Mouse (Mus musculus) forebrain, embryonic 13.5 days (tissue): ENCODE measurements at regions not wholly inside any gene's neighbourhood (a gene's known extent, or its start where the extent isn't known, plus 50 kb on each side); places are given as distances from the start of the nearest gene placed in this dataset.
"Not testable (repeated sequence)": the region's sequence is repeated elsewhere in the genome, so short reads cannot be mapped to it uniquely, and the experiment has no call there.

Experiments used
- ATAC-seq: fragments of 200-750 bp; cut with Nextera tagmentation; 2 replicates; pipeline ENCODE4 v1.8.0; 2017
- H3K27ac ChIP-seq: fragments of 300-500 bp; sonication (generic); 2 replicates; pipeline ENCODE4 v1.5.1; 2015; ENCODE audit warnings: inconsistent platforms, mild to moderate bottlenecking, moderate library complexity
- H3K27me3 ChIP-seq: fragments of 300-500 bp; sonication (generic); 2 replicates; pipeline ENCODE4 v1.6.1; 2015; ENCODE audit warnings: mild to moderate bottlenecking, inconsistent platforms
- H3K36me3 ChIP-seq: fragments of 300-500 bp; sonication (generic); 2 replicates; pipeline ENCODE4 v1.6.1; 2015; ENCODE audit warnings: mild to moderate bottlenecking, inconsistent platforms; ENCODE audit not compliant: poor library complexity, severe bottlenecking
- H3K4me1 ChIP-seq: fragments of 300-500 bp; sonication (generic); 2 replicates; pipeline ENCODE4 v1.6.1; 2015; ENCODE audit warnings: inconsistent platforms
- H3K4me2 ChIP-seq: fragments of 300-500 bp; sonication (generic); 2 replicates; pipeline ENCODE4 v1.6.1; 2015; ENCODE audit warnings: inconsistent platforms, mild to moderate bottlenecking, moderate library complexity
- H3K4me3 ChIP-seq: fragments of 300-500 bp; sonication (generic); 2 replicates; pipeline ENCODE4 v1.5.1; 2015; ENCODE audit warnings: mild to moderate bottlenecking, inconsistent platforms
- H3K9ac ChIP-seq: fragments of 300-500 bp; sonication (generic); 2 replicates; pipeline ENCODE4 v1.6.1; 2015; ENCODE audit warnings: mild to moderate bottlenecking, inconsistent platforms
- H3K9me3 ChIP-seq: fragments of 300-500 bp; sonication (generic); replicated peaks from 2 replicates; pipeline ENCODE4 v1.6.1; 2016; ENCODE audit warnings: inconsistent platforms
- WGBS: fragments of 180-500 bp; shearing (Covaris S2); methylation state at CpG from one replicate; pipeline ENCODE4 v1.1.7; 2015; 5-methylcytosine and 5-hydroxymethylcytosine counted together

DNA sequence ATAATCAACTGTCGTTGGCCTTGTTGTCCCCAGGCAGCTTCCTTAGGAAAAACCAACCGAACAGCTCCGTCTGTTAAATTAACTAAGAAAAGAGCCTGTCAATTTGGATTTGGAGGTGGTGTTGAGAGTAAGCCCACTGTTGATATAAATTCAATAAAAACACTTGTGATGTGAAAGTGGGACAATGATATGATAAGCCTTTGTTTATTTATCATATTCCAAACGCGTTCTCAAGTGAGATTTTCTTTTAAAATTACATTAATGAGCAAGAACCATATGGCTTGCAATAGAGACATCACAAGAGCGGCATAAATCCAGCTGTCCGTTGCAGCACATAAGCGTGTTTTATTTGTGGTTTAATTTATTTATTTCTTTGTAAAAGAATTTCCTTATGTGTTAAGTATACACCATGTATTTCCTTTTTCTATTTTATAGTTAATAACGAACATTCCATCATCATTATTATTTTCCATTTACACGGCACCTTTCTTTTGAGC, 307.5 kb upstream of the Cwc22 start:
- 72% methylated on average over 10 of the region's 10 CpGs for WGBS
- ATAC-seq: peak; percentile 43; the same call in 1 of the 2 replicates
- H3K4me2 ChIP-seq: no peak overlapping the region

GRCm38 (mm10) chr2:78246354-78246753, 300.2 kb upstream of the Cwc22 start:
- Histone ChIP-seq H3K9ac (no peak overlapping the region), H3K27me3 (no peaks in the 10 kb centered on the region), H3K4me3 (no peak overlapping the region), H3K4me2 (no peak overlapping the region), H3K36me3 (no peaks in the 10 kb centered on the region), H3K9me3 (no peaks in the 10 kb centered on the region), H3K4me1 (no peaks in the 10 kb centered on the region), H3K27ac (no peak overlapping the region)
- 65% methylated on average over 5 of the region's 5 CpGs for WGBS
- ATAC-seq: no peak

More for the DNA sequence above, 307.5 kb upstream of the Cwc22 start:
- H3K9ac ChIP-seq: no peak overlapping the region
- no peak overlapping the region for H3K4me3 ChIP-seq
- H3K27me3 ChIP-seq: no peaks in the 10 kb centered on the region
- H3K9me3 ChIP-seq: no peaks in the 10 kb centered on the region
- no peaks in the 10 kb centered on the region for H3K36me3 ChIP-seq
- no peaks in the 10 kb centered on the region for H3K4me1 ChIP-seq
- H3K27ac ChIP-seq: no peak overlapping the region

DNA sequence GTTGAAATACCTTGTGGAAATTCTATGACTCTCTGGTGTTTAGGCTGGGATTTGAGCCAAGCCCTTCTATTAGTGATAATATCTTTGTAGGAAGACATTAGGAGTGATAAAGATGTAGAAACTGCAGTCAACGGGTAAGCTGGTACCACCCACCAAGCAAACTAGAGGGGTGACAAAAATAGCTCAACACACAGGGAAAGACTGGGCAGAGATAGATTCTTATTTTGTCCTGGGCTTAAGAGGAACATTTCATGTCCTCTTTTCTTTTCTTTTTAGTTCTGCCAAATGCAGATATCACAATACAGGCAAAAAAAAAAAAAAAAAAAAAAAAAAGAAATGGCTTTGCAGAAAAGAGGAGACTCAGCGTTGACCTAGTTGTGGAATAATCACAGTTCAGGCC, 294.1 kb upstream of the Cwc22 start:
- ATAC-seq: no peak
- no peak overlapping the region for H3K4me3 ChIP-seq
- no peaks in the 10 kb centered on the region for H3K9me3 ChIP-seq
- no peaks in the 10 kb centered on the region for H3K27me3 ChIP-seq
- no peaks in the 10 kb centered on the region for H3K36me3 ChIP-seq
- H3K9ac ChIP-seq: no peak overlapping the region
- H3K27ac ChIP-seq: no peak overlapping the region
- H3K4me2 ChIP-seq: no peak overlapping the region
- 82% methylated on average over 2 of the region's 2 CpGs for WGBS
- H3K4me1 ChIP-seq: no peaks in the 10 kb centered on the region

DNA sequence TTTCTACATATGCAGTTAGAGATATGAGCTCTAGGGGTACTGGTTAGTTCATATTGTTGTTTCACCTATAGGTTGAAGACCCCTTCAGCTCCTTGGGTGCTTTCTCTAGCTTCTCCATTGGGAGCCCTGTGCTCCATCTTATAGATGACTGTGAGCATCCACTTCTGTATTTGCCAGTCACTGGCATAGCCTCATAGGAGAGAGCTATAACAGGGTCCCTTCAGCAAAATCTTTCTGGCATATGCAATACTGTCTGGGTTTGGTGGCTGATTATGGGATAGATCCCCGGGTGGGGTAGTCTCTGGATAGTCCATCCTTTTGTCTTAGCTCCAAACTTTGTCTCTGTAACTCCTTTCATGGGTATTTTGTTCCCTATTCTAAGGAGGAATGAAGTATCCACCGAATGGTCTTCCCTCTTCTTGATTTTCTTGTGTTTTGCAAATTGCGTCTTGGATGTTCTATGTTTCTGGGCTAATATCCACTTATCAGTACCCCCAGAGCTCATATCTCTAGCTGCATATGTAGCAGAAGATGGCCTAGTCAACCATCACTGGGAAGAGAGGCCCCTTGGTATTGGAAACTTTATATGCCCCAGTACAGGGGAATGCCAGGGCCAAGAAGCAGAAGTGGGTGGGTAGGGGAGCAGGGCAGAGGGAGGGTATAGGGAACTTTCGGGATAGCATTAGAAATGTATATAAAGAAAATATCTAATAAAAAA, 279.4 kb upstream of the Cwc22 start:
- not testable (repeated sequence) for H3K9ac ChIP-seq, H3K27me3 ChIP-seq, H3K9me3 ChIP-seq, H3K27ac ChIP-seq, H3K4me1 ChIP-seq, H3K4me2 ChIP-seq, H3K36me3 ChIP-seq, ATAC-seq, H3K4me3 ChIP-seq
- WGBS: 91% methylated on average over 4 of the region's 4 CpGs

- Histone ChIP-seq H3K27ac (no peak overlapping the region), H3K9ac (no peak overlapping the region), H3K4me1 (no peaks in the 10 kb centered on the region), H3K9me3 (no peaks in the 10 kb centered on the region), H3K36me3 (no peaks in the 10 kb centered on the region), H3K27me3 (no peaks in the 10 kb centered on the region), H3K4me3 (no peak overlapping the region), H3K4me2 (no peak overlapping the region)
- 61% methylated on average over 8 of the region's 8 CpGs for WGBS
- peak; percentile 48; the same call in 1 of the 2 replicates for ATAC-seq
These were observed 268.3 kb upstream of the Cwc22 start for GRCm38 (mm10) chr2:78214469-78214868.

- no peaks in the 10 kb centered on the region for H3K27me3 ChIP-seq
- ATAC-seq: no peak
- 86% methylated on average over 5 of the region's 5 CpGs for WGBS
- no peak overlapping the region for H3K4me2 ChIP-seq
- H3K27ac ChIP-seq: no peak overlapping the region
- H3K9ac ChIP-seq: no peak overlapping the region
- no peaks in the 10 kb centered on the region for H3K9me3 ChIP-seq
- H3K4me3 ChIP-seq: no peak overlapping the region
- no peaks in the 10 kb centered on the region for H3K4me1 ChIP-seq
- no peaks in the 10 kb centered on the region for H3K36me3 ChIP-seq
These were observed 258.9 kb upstream of the Cwc22 start for GRCm38 (mm10) chr2:78205125-78205524.

- no peak for ATAC-seq
- Histone ChIP-seq H3K9me3 (no peaks in the 10 kb centered on the region), H3K36me3 (no peaks in the 10 kb centered on the region), H3K9ac (no peak overlapping the region), H3K4me3 (no peak overlapping the region), H3K4me2 (no peak overlapping the region), H3K27me3 (no peaks in the 10 kb centered on the region), H3K27ac (no peak overlapping the region), H3K4me1 (no peaks in the 10 kb centered on the region)
- WGBS: 82% methylated on average over 4 of the region's 4 CpGs
These were observed 249.8 kb upstream of the Cwc22 start for GRCm38 (mm10) chr2:78196006-78196405.

DNA sequence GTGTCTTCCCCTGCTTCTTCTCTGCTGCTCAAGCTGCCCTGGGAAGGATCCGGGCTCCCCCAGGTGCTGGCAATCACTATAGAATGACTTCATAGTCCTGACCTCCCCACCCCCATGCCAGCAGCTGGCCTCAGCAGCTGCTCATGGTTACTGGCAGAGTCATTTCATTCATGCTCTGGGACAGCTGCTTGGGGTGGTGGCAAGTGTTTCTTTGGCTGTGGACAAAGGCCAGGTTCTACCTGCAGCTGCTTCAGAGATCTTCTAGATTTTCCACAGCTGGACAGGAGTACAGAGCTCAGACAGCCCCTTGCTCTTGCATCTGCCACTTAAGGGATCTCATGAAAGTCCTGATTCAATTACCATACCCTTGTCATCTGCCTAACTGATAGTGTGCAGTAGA, 243.4 kb upstream of the Cwc22 start:
- Histone ChIP-seq H3K9me3 (no peaks in the 10 kb centered on the region), H3K27me3 (no peaks in the 10 kb centered on the region), H3K4me1 (peaks cover 3% of the 10 kb centered on the region; the same call in 1 of the 2 replicates), H3K27ac (no peak overlapping the region), H3K4me3 (no peak overlapping the region), H3K9ac (no peak overlapping the region), H3K4me2 (no peak overlapping the region), H3K36me3 (no peaks in the 10 kb centered on the region)
- ATAC-seq: peak; percentile 69
- WGBS: 14% methylated on average over 1 of the region's 1 CpGs

- peaks cover 3% of the 10 kb centered on the region; the same call in 1 of the 2 replicates for H3K4me1 ChIP-seq
- no peak overlapping the region for H3K27ac ChIP-seq
- no peak overlapping the region for H3K4me2 ChIP-seq
- no peaks in the 10 kb centered on the region for H3K36me3 ChIP-seq
- H3K9ac ChIP-seq: no peak overlapping the region
- no peaks in the 10 kb centered on the region for H3K27me3 ChIP-seq
- WGBS: 79% methylated on average over 1 of the region's 1 CpGs
- H3K4me3 ChIP-seq: no peak overlapping the region
- H3K9me3 ChIP-seq: no peaks in the 10 kb centered on the region
- peak; percentile 59; the same call in 1 of the 2 replicates for ATAC-seq
These were observed 238.8 kb upstream of the Cwc22 start for GRCm38 (mm10) chr2:78184950-78185349.

- Histone ChIP-seq H3K36me3 (no peaks in the 10 kb centered on the region), H3K4me3 (no peak overlapping the region), H3K9me3 (no peaks in the 10 kb centered on the region), H3K27me3 (no peaks in the 10 kb centered on the region), H3K27ac (no peak overlapping the region), H3K4me2 (no peak overlapping the region), H3K4me1 (peaks cover 10% of the 10 kb centered on the region; the same call in 1 of the 2 replicates), H3K9ac (no peak overlapping the region)
- WGBS: 91% methylated on average over 4 of the region's 4 CpGs
- no peak for ATAC-seq
These were observed 227.6 kb upstream of the Cwc22 start for GRCm38 (mm10) chr2:78173784-78174183.

- no peak overlapping the region for H3K27ac ChIP-seq
- H3K4me2 ChIP-seq: no peak overlapping the region
- 63% methylated on average over 4 of the region's 4 CpGs for WGBS
- no peaks in the 10 kb centered on the region for H3K9me3 ChIP-seq
- H3K4me1 ChIP-seq: peaks cover 10% of the 10 kb centered on the region; the same call in 1 of the 2 replicates
- H3K4me3 ChIP-seq: no peak overlapping the region
- H3K9ac ChIP-seq: no peak overlapping the region
- ATAC-seq: no peak
- H3K36me3 ChIP-seq: no peaks in the 10 kb centered on the region
- no peaks in the 10 kb centered on the region for H3K27me3 ChIP-seq
These were observed 226.6 kb upstream of the Cwc22 start for GRCm38 (mm10) chr2:78172819-78173218.

GRCm38 (mm10) chr2:78170162-78170747, 224.1 kb upstream of the Cwc22 start:
- WGBS: 66% methylated on average over 6 of the region's 6 CpGs
- H3K9me3 ChIP-seq: no peaks in the 10 kb centered on the region
- H3K4me3 ChIP-seq: no peak overlapping the region
- ATAC-seq: peak; percentile 61; the same call in 1 of the 2 replicates
- H3K36me3 ChIP-seq: no peaks in the 10 kb centered on the region
- H3K4me1 ChIP-seq: peaks cover 10% of the 10 kb centered on the region; the same call in 1 of the 2 replicates
- H3K4me2 ChIP-seq: no peak overlapping the region
- no peak overlapping the region for H3K9ac ChIP-seq
- no peak overlapping the region for H3K27ac ChIP-seq
- H3K27me3 ChIP-seq: no peaks in the 10 kb centered on the region
